Mouse (Mus musculus) left cerebral cortex, postnatal 14 days (tissue): ENCODE results near the gene Cyp2g1. TPM values are rescaled to one million over a fixed set of nuclear protein-coding genes. Genes with fewer than 3 reads are reported as not detected.
"Not testable (repeated sequence)": the region's sequence is repeated elsewhere in the genome, so short reads cannot be mapped to it uniquely, and the experiment has no call there.

Source experiments
- DNase-seq, 2 experiments: peaks; one replicate each; pipeline ENCODE4 v3.0.0; 2021 to 2022; ENCODE audit warnings: low spot score in 2 of 2, mixed read lengths in 1 of 2
- intact Hi-C: fragments of 180-260 bp; cut with DNase I; formaldehyde crosslinking; loops from one replicate; pipeline ENCODE4 v1.15.1; 2025
- total RNA-seq, 2 experiments: library from RNA; stranded (reverse); gene quantifications; 2 replicates each; pipeline ENCODE4 v1.2.3; 2021

Cyp2g1 gene
- total RNA-seq, 2 experiments from 2014 or later: not detected

DNA sequence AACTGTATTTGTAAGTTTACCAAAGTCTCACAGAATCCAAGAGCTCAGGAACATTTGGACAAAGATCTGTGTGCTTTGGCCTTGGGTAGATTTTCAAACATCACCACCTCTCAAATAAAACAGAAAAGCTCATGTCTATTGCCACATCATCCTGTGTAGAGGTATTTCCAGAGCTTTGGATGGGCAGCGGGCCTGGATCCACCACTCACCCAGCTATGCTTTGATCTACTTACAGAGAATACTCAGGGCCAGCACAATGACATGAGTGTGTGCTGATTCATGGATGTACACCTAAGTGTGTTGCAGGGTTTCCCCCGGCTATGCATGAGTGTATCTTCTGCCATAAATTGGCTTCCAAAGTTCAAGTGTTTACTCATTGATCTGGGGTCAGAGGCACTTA, 34.7 kb downstream of the Cyp2g1 start:
- DNase-seq, intact Hi-C loops: not testable (repeated sequence)

DNA sequence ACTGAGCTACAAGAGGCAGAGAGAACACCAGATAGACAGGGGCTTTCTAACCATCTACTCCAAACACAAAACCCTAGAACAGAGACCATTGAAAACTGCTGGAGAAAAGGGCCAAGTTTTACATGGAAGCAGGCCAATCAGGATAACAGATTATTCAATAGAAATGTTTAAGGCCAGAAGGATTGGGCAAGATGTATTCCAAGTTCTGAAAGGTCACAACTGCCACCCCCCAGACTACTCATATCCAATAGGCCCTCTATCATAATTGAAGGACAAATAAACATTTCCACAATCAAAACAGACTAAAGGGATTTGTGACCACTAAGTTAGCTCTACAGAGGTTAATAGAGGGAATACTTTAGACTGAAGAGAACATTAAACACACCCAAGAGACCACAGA, 41.4 kb downstream of the Cyp2g1 start:
- intact Hi-C loops: not testable (repeated sequence)

More for the DNA sequence above, 41.4 kb downstream of the Cyp2g1 start:
- DNase-seq: not testable (repeated sequence)

Other genes with a start within 250 kb of the Cyp2g1 start
- not detected for gene Vmn1r185, start 190.4 kb upstream of the Cyp2g1 start, total RNA-seq
- gene Cyp2b23, start 122.5 kb upstream of the Cyp2g1 start, total RNA-seq: not detected
- gene Cyp2b19, start 51.8 kb upstream of the Cyp2g1 start, total RNA-seq: not detected
- gene Cyp2a5, start 26.4 kb downstream of the Cyp2g1 start, total RNA-seq: not detected
- not detected for gene Cyp2a22, start 130.5 kb downstream of the Cyp2g1 start, total RNA-seq
- gene Cyp2a12, start 220.2 kb downstream of the Cyp2g1 start, total RNA-seq: not detected